Mouse (Mus musculus) hindbrain, postnatal 0 days (tissue): ENCODE measurements around the gene 4932438A13Rik. TPM values are rescaled to one million over a fixed set of nuclear protein-coding genes. Genes with fewer than 3 reads are reported as not detected.

Source experiments
- ATAC-seq: fragments of 200-750 bp; cut with Nextera tagmentation; 2 replicates; pipeline ENCODE4 v1.8.0; 2017; ENCODE audit warnings: mild to moderate bottlenecking, moderate TSS enrichment, moderate library complexity
- DNase-seq: peaks from one replicate; pipeline ENCODE4 v3.0.0-alpha.2; 2015; ENCODE audit warnings: low spot score
- H3K27ac ChIP-seq: fragments of 300-500 bp; sonication (generic); 2 replicates; pipeline ENCODE4 v1.5.1; 2014; ENCODE audit warnings: mild to moderate bottlenecking
- H3K27me3 ChIP-seq: fragments of 300-500 bp; sonication (generic); 2 replicates; pipeline ENCODE4 v1.6.1; 2014; ENCODE audit warnings: low read length, mixed read lengths; ENCODE audit not compliant: insufficient read depth
- H3K36me3 ChIP-seq: fragments of 300-500 bp; sonication (generic); 2 replicates; pipeline ENCODE4 v1.6.1; 2014; ENCODE audit warnings: low read length, mixed read lengths; ENCODE audit not compliant: insufficient read depth
- H3K4me1 ChIP-seq: fragments of 300-500 bp; sonication (generic); 2 replicates; pipeline ENCODE4 v1.6.1; 2014; ENCODE audit warnings: antibody characterized with exemption, low read length, mixed read lengths; ENCODE audit not compliant: insufficient read depth
- H3K4me2 ChIP-seq: fragments of 300-500 bp; sonication (generic); 2 replicates; pipeline ENCODE4 v1.6.1; 2014; ENCODE audit warnings: low read depth, mild to moderate bottlenecking, low read length, moderate library complexity, mixed read lengths
- H3K4me3 ChIP-seq: fragments of 300-500 bp; sonication (generic); 2 replicates; pipeline ENCODE4 v1.5.1; 2014; ENCODE audit warnings: low read length
- H3K9ac ChIP-seq: fragments of 300-500 bp; sonication (generic); replicated peaks from 2 replicates; pipeline ENCODE4 v1.6.1; 2014; ENCODE audit warnings: mild to moderate bottlenecking, low read length, moderate library complexity, mixed read lengths
- H3K9me3 ChIP-seq: fragments of 300-500 bp; sonication (generic); 2 replicates; pipeline ENCODE4 v1.6.1; 2016; ENCODE audit warnings: low read length, mixed read lengths
- CTCF ChIP-seq: IDR thresholded peaks from 2 replicates; pipeline ENCODE4 v1.5.1; 2016; ENCODE audit warnings: antibody characterized with exemption, control low read depth, low read depth
- WGBS: fragments of 180-500 bp; shearing (Covaris S2); extraction: QIAGEN DNeasy Blood & Tissue Kit; methylation state at CpG from one replicate; pipeline ENCODE4 v1.1.7; 2014; 5-methylcytosine and 5-hydroxymethylcytosine counted together
- polyA plus RNA-seq: library from polyadenylated mRNA; unstranded; fragments of >200 nt; fragmentation: Nextera tagmentation; extraction: Ambion mirVana; gene quantifications from 2 replicates; pipeline ENCODE4 v1.2.1, GENCODE M21; 2015
- total RNA-seq: library from RNA; depleted of rRNA; stranded (reverse); fragments of >200 nt; gene quantifications from 2 replicates; pipeline ENCODE4 v1.2.3, GENCODE M21; 2014; rRNA removed

The 4932438A13Rik gene
- total RNA-seq (52.9 and 75.9 TPM in 2 replicates), polyA plus RNA-seq (50.7 and 58.9 TPM in 2 replicates)

- H3K9me3 ChIP-seq = no peaks in the 10 kb centered on the region
- H3K36me3 ChIP-seq = peaks cover 5% of the 10 kb centered on the region; the same call in 1 of the 2 replicates
- under 1% methylated on average over 38 of the region's 38 CpGs for WGBS
- peak within 1 kb of the TSS; percentile 82 for H3K9ac ChIP-seq
- no peaks in the 10 kb centered on the region for H3K27me3 ChIP-seq
- peaks cover 6% of the 10 kb centered on the region; the same call in 1 of the 2 replicates for H3K4me1 ChIP-seq
- DNase-seq = peak; percentile 98
- H3K4me3 ChIP-seq = peak within 1 kb of the TSS; percentile 77
- H3K4me2 ChIP-seq = peak within 1 kb of the TSS; percentile 82
- peak within 1 kb of the TSS; percentile 76 for H3K27ac ChIP-seq
- TF ChIP-seq CTCF = no peak
- peak; percentile 99 for ATAC-seq
Measured at GRCm38 (mm10) chr3:36862721-36863275, at the start of gene 4932438A13Rik. Gene 4932438A13Rik, plus strand, starts transcription at chr3:36863104.

- no peaks in the 10 kb centered on the region for H3K36me3 ChIP-seq
- TF ChIP-seq CTCF = no peak
- no peak for DNase-seq
- H3K4me3 ChIP-seq = no peak overlapping the region
- H3K27me3 ChIP-seq = no peaks in the 10 kb centered on the region
- no peaks in the 10 kb centered on the region for H3K4me1 ChIP-seq
- no peak overlapping the region for H3K9ac ChIP-seq
- no peak overlapping the region for H3K27ac ChIP-seq
- no peak for ATAC-seq
- no peaks in the 10 kb centered on the region for H3K9me3 ChIP-seq
- H3K4me2 ChIP-seq = no peak overlapping the region
- 85% methylated on average over 5 of the region's 5 CpGs for WGBS
Measured at GRCm38 (mm10) chr3:36816633-36817032, 46.3 kb upstream of the 4932438A13Rik start.

- H3K9me3 ChIP-seq = no peaks in the 10 kb centered on the region
- H3K4me1 ChIP-seq = no peaks in the 10 kb centered on the region
- TF ChIP-seq CTCF = no peak
- H3K27ac ChIP-seq = no peak overlapping the region
- ATAC-seq (no peak), DNase-seq (no peak)
- H3K27me3 ChIP-seq = no peaks in the 10 kb centered on the region
- no peak overlapping the region for H3K4me2 ChIP-seq
- no peak overlapping the region for H3K4me3 ChIP-seq
- no peaks in the 10 kb centered on the region for H3K36me3 ChIP-seq
- 73% methylated on average over 7 of the region's 7 CpGs for WGBS
- no peak overlapping the region for H3K9ac ChIP-seq
Measured at GRCm38 (mm10) chr3:36819402-36819801, 43.5 kb upstream of the 4932438A13Rik start.

- no peaks in the 10 kb centered on the region for H3K9me3 ChIP-seq
- no peaks in the 10 kb centered on the region for H3K36me3 ChIP-seq
- H3K4me3 ChIP-seq = no peak overlapping the region
- no peak for ATAC-seq
- no peak for TF ChIP-seq CTCF
- H3K4me1 ChIP-seq = no peaks in the 10 kb centered on the region
- H3K9ac ChIP-seq = no peak overlapping the region
- H3K27ac ChIP-seq = no peak overlapping the region
- 92% methylated on average over 9 of the region's 9 CpGs for WGBS
- no peaks in the 10 kb centered on the region for H3K27me3 ChIP-seq
- no peak for DNase-seq
- no peak overlapping the region for H3K4me2 ChIP-seq
Measured at GRCm38 (mm10) chr3:36821037-36821436, 41.9 kb upstream of the 4932438A13Rik start.

- H3K4me2 ChIP-seq = no peak overlapping the region
- no peaks in the 10 kb centered on the region for H3K27me3 ChIP-seq
- ATAC-seq = no peak
- H3K9me3 ChIP-seq = no peaks in the 10 kb centered on the region
- H3K36me3 ChIP-seq = no peaks in the 10 kb centered on the region
- no peak overlapping the region for H3K9ac ChIP-seq
- 74% methylated on average over 1 of the region's 1 CpGs for WGBS
- no peak for DNase-seq
- H3K27ac ChIP-seq = no peak overlapping the region
- no peak for TF ChIP-seq CTCF
- H3K4me1 ChIP-seq = peaks cover 6% of the 10 kb centered on the region; the same call in 1 of the 2 replicates
- no peak overlapping the region for H3K4me3 ChIP-seq
Measured at GRCm38 (mm10) chr3:36825098-36825497, 37.8 kb upstream of the 4932438A13Rik start.

- no peak overlapping the region for H3K27ac ChIP-seq
- H3K27me3 ChIP-seq = no peaks in the 10 kb centered on the region
- no peaks in the 10 kb centered on the region for H3K36me3 ChIP-seq
- H3K4me1 ChIP-seq = peaks cover 6% of the 10 kb centered on the region; the same call in 1 of the 2 replicates
- DNase-seq (no peak), ATAC-seq (no peak)
- no peak overlapping the region for H3K4me2 ChIP-seq
- TF ChIP-seq CTCF = no peak
- WGBS = 92% methylated on average over 4 of the region's 4 CpGs
- H3K4me3 ChIP-seq = no peak overlapping the region
- H3K9me3 ChIP-seq = no peaks in the 10 kb centered on the region
- no peak overlapping the region for H3K9ac ChIP-seq
Measured at GRCm38 (mm10) chr3:36825554-36825953, 37.4 kb upstream of the 4932438A13Rik start.
